Mouse (Mus musculus) heart, postnatal 0 days (tissue): ENCODE measurements around the gene Npff.

Experiments used
- CTCF ChIP-seq: IDR thresholded peaks from 2 replicates; pipeline ENCODE4 v1.5.1; 2016; ENCODE audit warnings: antibody characterized with exemption, control low read depth, low read depth
- EP300 ChIP-seq: IDR thresholded peaks from 2 replicates; pipeline ENCODE4 v1.6.1; 2016; ENCODE audit warnings: antibody characterized with exemption, low read depth

- TF ChIP-seq CTCF (no peak), EP300 (no peak)
Measured at GRCm38 (mm10) chr15:102503924-102504782, 20.6 kb downstream of the Npff start.
